Mouse (Mus musculus): Measurements from ENCODE around the gene Elmo1.

Elmo1 gene

GRCm38 (mm10) chr13:20094916-20095700 lies 4.7 kb downstream of the Elmo1 start:
- no peak for DNase-seq (ENCODE audit: low spot score)

GRCm38 (mm10) chr13:20097006-20097617 lies 6.7 kb downstream of the Elmo1 start:
- DNase-seq (ENCODE audit: low spot score): no peak

- no peak for DNase-seq (ENCODE audit: low spot score)
These were observed 7.7 kb downstream of the Elmo1 start for GRCm38 (mm10) chr13:20097934-20098593.

- DNase-seq (ENCODE audit: low spot score): no peak
These were observed 8.2 kb downstream of the Elmo1 start for GRCm38 (mm10) chr13:20098594-20098965.

GRCm38 (mm10) chr13:20099546-20099945 lies 9.2 kb downstream of the Elmo1 start:
- no peak for DNase-seq (ENCODE audit: low spot score)

GRCm38 (mm10) chr13:20100357-20100756 lies 10.0 kb downstream of the Elmo1 start:
- no peak for DNase-seq (ENCODE audit: low spot score)

GRCm38 (mm10) chr13:20101691-20102090 lies 11.3 kb downstream of the Elmo1 start:
- no peak for DNase-seq (ENCODE audit: low spot score)

GRCm38 (mm10) chr13:20104791-20105190 lies 14.4 kb downstream of the Elmo1 start:
- no peak for DNase-seq (ENCODE audit: low spot score)

- no peak for DNase-seq (ENCODE audit: low spot score)
These were observed 15.6 kb downstream of the Elmo1 start for GRCm38 (mm10) chr13:20105996-20106395.

GRCm38 (mm10) chr13:20107953-20108498 lies 17.6 kb downstream of the Elmo1 start:
- no peak for DNase-seq (ENCODE audit: low spot score)

GRCm38 (mm10) chr13:20108956-20109355 lies 18.6 kb downstream of the Elmo1 start:
- DNase-seq (ENCODE audit: low spot score): no peak

- DNase-seq (ENCODE audit: low spot score): no peak
These were observed 19.1 kb downstream of the Elmo1 start for GRCm38 (mm10) chr13:20109446-20109845.

GRCm38 (mm10) chr13:20109987-20110680 lies 19.7 kb downstream of the Elmo1 start:
- DNase-seq (ENCODE audit: low spot score): no peak

GRCm38 (mm10) chr13:20111256-20111800 lies 20.9 kb downstream of the Elmo1 start:
- DNase-seq (ENCODE audit: low spot score): no peak

- DNase-seq (ENCODE audit: low spot score): no peak
These were observed 24.9 kb downstream of the Elmo1 start for GRCm38 (mm10) chr13:20115131-20115907.

- DNase-seq (ENCODE audit: low spot score): no peak
These were observed 25.6 kb downstream of the Elmo1 start for GRCm38 (mm10) chr13:20116019-20116418.

GRCm38 (mm10) chr13:20116868-20117510 lies 26.6 kb downstream of the Elmo1 start:
- DNase-seq (ENCODE audit: low spot score): no peak

GRCm38 (mm10) chr13:20117691-20118090 lies 27.3 kb downstream of the Elmo1 start:
- DNase-seq (ENCODE audit: low spot score): no peak

GRCm38 (mm10) chr13:20118909-20119308 lies 28.5 kb downstream of the Elmo1 start:
- no peak for DNase-seq (ENCODE audit: low spot score)

- no peak for DNase-seq (ENCODE audit: low spot score)
These were observed 30.3 kb downstream of the Elmo1 start for GRCm38 (mm10) chr13:20120723-20121122.
